Comparison of ENCODE assay signal across 22 mouse cellular contexts in the genomic region with DNA sequence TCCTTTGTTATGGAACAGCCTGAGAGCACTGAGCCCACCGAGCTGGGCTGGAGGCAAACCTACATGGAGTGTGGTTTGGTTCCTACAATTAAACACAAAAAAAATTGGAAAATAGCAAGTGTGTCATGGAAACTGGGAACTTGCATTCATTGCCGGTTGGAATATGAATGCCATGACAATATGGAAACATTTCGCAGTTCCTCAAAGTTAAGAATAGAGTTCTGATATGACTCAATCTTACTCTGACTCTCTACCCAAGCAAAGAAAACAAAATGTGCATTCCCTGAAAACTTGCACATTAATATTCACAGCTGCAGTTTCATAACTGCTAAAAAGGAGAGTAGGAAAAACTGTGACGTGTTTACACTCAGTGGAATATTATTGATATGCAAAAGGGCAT. TPM values are rescaled to one million over a fixed set of nuclear protein-coding genes. Genes with fewer than 3 reads are reported as not detected.
"Had no signal": no experiment of that assay in that cellular context is flagged by ENCODE, and none has a peak within 500 bp of the region (broad histone marks: within the 10 kb centered on the region; RNA-seq: fewer than 3 reads in every experiment).

No protein-coding gene starts in this region.

- DNase-seq: kidney, adult 8-10 months; kidney, postnatal 25 days; layer of hippocampus, adult 9-11 months; layer of hippocampus, postnatal 36 days; lung, adult 2 months; lung, postnatal 10 days; spleen, adult 18-20 months; thymus, adult 2 months; thymus, postnatal 25 days had no signal

- H3K4me2 ChIP-seq: limb, embryonic 12.5 days; liver, embryonic 11.5 days; liver, embryonic 15.5 days; midbrain, embryonic 13.5 days; neural tube, embryonic 15.5 days had no signal

- H3K27me3 ChIP-seq: limb, embryonic 12.5 days; liver, embryonic 15.5 days; midbrain, embryonic 13.5 days; neural tube, embryonic 15.5 days had no signal

- ATAC-seq: midbrain, embryonic 13.5 days had no signal

- H3K4me3 ChIP-seq: limb, embryonic 12.5 days; liver, embryonic 15.5 days; midbrain, embryonic 13.5 days; neural tube, embryonic 15.5 days had no signal

- H3K36me3 ChIP-seq: limb, embryonic 12.5 days; liver, embryonic 15.5 days; midbrain, embryonic 13.5 days; neural tube, embryonic 15.5 days had no signal

- H3K9me3 ChIP-seq: limb, embryonic 12.5 days; liver, embryonic 15.5 days; midbrain, embryonic 13.5 days; neural tube, embryonic 15.5 days had no signal

- H3K27ac ChIP-seq: limb, embryonic 12.5 days; liver, embryonic 15.5 days; macrophage; midbrain, embryonic 13.5 days; neural tube, embryonic 15.5 days had no signal

- H3K9ac ChIP-seq: limb, embryonic 12.5 days; liver, embryonic 15.5 days; midbrain, embryonic 13.5 days; neural tube, embryonic 15.5 days had no signal

- H3K4me1 ChIP-seq: limb, embryonic 12.5 days; liver, embryonic 15.5 days; midbrain, embryonic 13.5 days; neural tube, embryonic 15.5 days had no signal

RNA-seq across cellular contexts. Expression of gene Ccl24, which starts 9.5 kb away (rescaled TPM):
- total RNA-seq: layer of hippocampus, postnatal 36 days; left cerebral cortex, adult 8-10 months had no signal

RNA-seq across cellular contexts. Expression of gene Ccl26, which starts 19.0 kb away (rescaled TPM):
- total RNA-seq: layer of hippocampus, postnatal 36 days; left cerebral cortex, adult 8-10 months; left cerebral cortex, postnatal 36 days; midbrain, postnatal 0 days had no signal
- polyA plus RNA-seq: kidney, embryonic 16.5 days; limb, embryonic 12.5 days; liver, embryonic 11.5 days; liver, embryonic 15.5 days; lung, adult 2 months; macrophage; midbrain, embryonic 13.5 days; midbrain, postnatal 0 days; neural tube, embryonic 11.5 days; neural tube, embryonic 15.5 days; stomach, embryonic 14.5 days; testis, adult 2 months; thymus, adult 2 months had no signal
